Mouse (Mus musculus) neural tube, embryonic 13.5 days (tissue): ENCODE results near the gene Actr1b. TPM values are rescaled to one million over a fixed set of nuclear protein-coding genes. Genes with fewer than 3 reads are reported as not detected.

Experiments used
- ATAC-seq: fragments of 200-750 bp; cut with Nextera tagmentation; 2 replicates; pipeline ENCODE4 v1.8.0; 2017; ENCODE audit warnings: low read depth, mild to moderate bottlenecking, moderate TSS enrichment, moderate library complexity
- H3K27ac ChIP-seq: fragments of 300-500 bp; sonication (generic); replicated peaks from 2 replicates; pipeline ENCODE4 v1.5.1; 2015; ENCODE audit warnings: moderate library complexity, mild to moderate bottlenecking, inconsistent platforms
- H3K27me3 ChIP-seq: fragments of 300-500 bp; sonication (generic); 2 replicates; pipeline ENCODE4 v1.6.1; 2015; ENCODE audit warnings: mild to moderate bottlenecking, inconsistent platforms
- H3K36me3 ChIP-seq: fragments of 300-500 bp; sonication (generic); 2 replicates; pipeline ENCODE4 v1.6.1; 2015; ENCODE audit warnings: mild to moderate bottlenecking, inconsistent platforms
- H3K4me1 ChIP-seq: fragments of 300-500 bp; sonication (generic); replicated peaks from 2 replicates; pipeline ENCODE4 v1.6.1; 2015; ENCODE audit warnings: inconsistent platforms
- H3K4me2 ChIP-seq: fragments of 300-500 bp; sonication (generic); 2 replicates; pipeline ENCODE4 v1.6.1; 2015; ENCODE audit warnings: inconsistent platforms, mild to moderate bottlenecking, moderate library complexity
- H3K4me3 ChIP-seq: fragments of 300-500 bp; sonication (generic); 2 replicates; pipeline ENCODE4 v1.5.1; 2015; ENCODE audit warnings: mild to moderate bottlenecking, inconsistent platforms
- H3K9ac ChIP-seq: fragments of 300-500 bp; sonication (generic); 2 replicates; pipeline ENCODE4 v1.6.1; 2015; ENCODE audit warnings: moderate library complexity, mild to moderate bottlenecking, inconsistent platforms
- H3K9me3 ChIP-seq: fragments of 300-500 bp; sonication (generic); 2 replicates; pipeline ENCODE4 v1.6.1; 2016; ENCODE audit warnings: inconsistent platforms
- WGBS: fragments of 180-500 bp; shearing (Covaris S2); methylation state at CpG from one replicate; pipeline ENCODE4 v1.1.7; 2015; 5-methylcytosine and 5-hydroxymethylcytosine counted together
- microRNA-seq: library from miRNA; unstranded; fragments of <30 nt; microRNA quantifications from one replicate; pipeline ENCODE4, GENCODE M21; 2016
- polyA plus RNA-seq: library from polyadenylated mRNA; unstranded; fragments of >200 nt; fragmentation: Nextera tagmentation; extraction: Ambion mirVana; gene quantifications from 2 replicates; pipeline ENCODE4 v1.2.1, GENCODE M21; 2015

Actr1b gene
- polyA plus RNA-seq, 1 experiment from 2014 or later, result 126 TPM

GRCm38 (mm10) chr1:36665934-36666333 is 48.3 kb downstream of the Actr1b start:
- no peaks in the 10 kb centered on the region for H3K9me3 ChIP-seq
- ATAC-seq, result no peak

DNA sequence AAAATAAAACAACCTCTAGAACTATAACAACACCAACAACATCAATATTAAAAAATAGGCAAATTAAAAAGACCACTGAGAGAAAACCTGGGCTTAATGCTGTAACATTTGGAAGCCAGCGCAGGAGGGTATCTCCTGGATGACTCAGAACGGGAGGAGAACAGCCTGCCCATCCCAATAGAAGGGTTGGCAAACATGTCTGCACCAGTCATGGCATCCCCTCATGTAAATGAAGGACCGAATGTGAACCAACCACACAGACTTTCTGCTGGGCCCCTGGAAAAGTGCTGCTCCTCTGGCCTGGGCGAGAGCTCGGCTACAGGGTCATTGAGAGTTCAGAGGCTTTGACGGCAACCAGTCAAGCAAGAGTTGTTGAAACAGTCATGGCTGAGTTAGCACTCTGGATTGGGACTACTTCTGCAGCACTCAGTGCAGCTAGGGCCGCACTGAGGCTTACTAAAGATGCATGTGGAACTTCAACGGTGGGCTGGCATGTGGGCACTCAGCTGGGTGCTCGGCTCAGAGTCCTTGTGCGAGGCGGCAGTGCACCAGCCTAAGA is 49.0 kb downstream of the Actr1b start:
- Histone ChIP-seq H3K4me2 (no peak overlapping the region), H3K9ac (no peak overlapping the region), H3K4me1 (no peaks in the 10 kb centered on the region; the same call in 1 of the 2 replicates), H3K36me3 (no peaks in the 10 kb centered on the region), H3K27ac (no peak overlapping the region), H3K27me3 (no peaks in the 10 kb centered on the region), H3K4me3 (no peak overlapping the region), H3K9me3 (no peaks in the 10 kb centered on the region)
- no peak for ATAC-seq
- 57% methylated on average over 11 of the region's 11 CpGs for WGBS

More at GRCm38 (mm10) chr1:36665934-36666333, 48.3 kb downstream of the Actr1b start:
- Histone ChIP-seq H3K4me1 (no peaks in the 10 kb centered on the region; the same call in 1 of the 2 replicates), H3K27ac (no peak overlapping the region; the same call in 1 of the 2 replicates), H3K36me3 (no peaks in the 10 kb centered on the region), H3K27me3 (no peaks in the 10 kb centered on the region), H3K9ac (no peak overlapping the region), H3K4me3 (no peak overlapping the region), H3K4me2 (no peak overlapping the region)
- WGBS, result 45% methylated on average over 4 of the region's 4 CpGs

- no peak for ATAC-seq
- Histone ChIP-seq H3K9me3 (no peaks in the 10 kb centered on the region), H3K36me3 (no peaks in the 10 kb centered on the region), H3K27ac (no peak overlapping the region), H3K4me1 (no peaks in the 10 kb centered on the region; the same call in 1 of the 2 replicates), H3K9ac (no peak overlapping the region), H3K4me2 (no peak overlapping the region), H3K4me3 (no peak overlapping the region), H3K27me3 (no peaks in the 10 kb centered on the region)
- WGBS, result 68% methylated on average over 4 of the region's 4 CpGs
These were observed 49.8 kb downstream of the Actr1b start for GRCm38 (mm10) chr1:36664457-36664856.

DNA sequence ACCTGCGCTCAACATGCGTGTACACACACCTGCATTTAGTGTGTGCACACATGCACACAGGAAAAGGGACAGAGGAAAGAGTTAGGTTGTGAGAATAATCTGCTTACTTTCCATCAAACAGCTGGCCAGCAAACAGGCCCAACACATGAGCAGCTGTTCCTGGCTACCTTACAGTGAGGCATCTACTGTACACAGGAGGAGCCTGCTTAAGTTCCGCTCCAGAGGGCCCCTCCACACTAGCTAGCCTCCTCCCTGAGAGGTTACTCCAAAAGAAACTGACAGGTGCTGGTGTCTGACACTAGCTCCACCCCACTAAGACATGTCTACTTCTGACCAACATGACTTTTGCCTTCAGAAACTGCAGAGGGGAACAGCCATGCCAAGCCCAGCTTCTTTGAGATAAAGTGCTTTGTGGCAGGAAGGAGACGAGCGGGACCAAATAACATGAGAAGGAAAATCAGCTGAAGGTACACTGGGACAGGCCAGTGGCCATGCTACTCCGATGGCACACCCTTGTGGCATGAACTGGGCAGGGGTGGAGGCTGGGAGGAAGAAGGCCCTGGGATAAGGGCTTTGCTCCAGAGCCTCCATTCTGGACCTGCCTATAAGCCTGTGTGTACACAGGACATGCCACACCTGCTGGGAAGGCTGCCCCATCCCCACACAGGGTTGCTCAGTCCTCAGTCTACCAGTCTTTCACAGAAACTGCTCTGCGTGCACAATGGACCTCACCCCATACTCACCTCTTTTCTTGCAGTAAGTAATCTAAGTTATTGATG is 55.4 kb downstream of the Actr1b start:
- Histone ChIP-seq H3K9me3 (no peaks in the 10 kb centered on the region), H3K27me3 (no peaks in the 10 kb centered on the region), H3K4me1 (no peaks in the 10 kb centered on the region), H3K36me3 (no peaks in the 10 kb centered on the region), H3K27ac (no peak overlapping the region), H3K9ac (no peak overlapping the region), H3K4me2 (no peak overlapping the region), H3K4me3 (no peak overlapping the region)
- WGBS, result 82% methylated on average over 7 of the region's 7 CpGs
- ATAC-seq, result no peak

DNA sequence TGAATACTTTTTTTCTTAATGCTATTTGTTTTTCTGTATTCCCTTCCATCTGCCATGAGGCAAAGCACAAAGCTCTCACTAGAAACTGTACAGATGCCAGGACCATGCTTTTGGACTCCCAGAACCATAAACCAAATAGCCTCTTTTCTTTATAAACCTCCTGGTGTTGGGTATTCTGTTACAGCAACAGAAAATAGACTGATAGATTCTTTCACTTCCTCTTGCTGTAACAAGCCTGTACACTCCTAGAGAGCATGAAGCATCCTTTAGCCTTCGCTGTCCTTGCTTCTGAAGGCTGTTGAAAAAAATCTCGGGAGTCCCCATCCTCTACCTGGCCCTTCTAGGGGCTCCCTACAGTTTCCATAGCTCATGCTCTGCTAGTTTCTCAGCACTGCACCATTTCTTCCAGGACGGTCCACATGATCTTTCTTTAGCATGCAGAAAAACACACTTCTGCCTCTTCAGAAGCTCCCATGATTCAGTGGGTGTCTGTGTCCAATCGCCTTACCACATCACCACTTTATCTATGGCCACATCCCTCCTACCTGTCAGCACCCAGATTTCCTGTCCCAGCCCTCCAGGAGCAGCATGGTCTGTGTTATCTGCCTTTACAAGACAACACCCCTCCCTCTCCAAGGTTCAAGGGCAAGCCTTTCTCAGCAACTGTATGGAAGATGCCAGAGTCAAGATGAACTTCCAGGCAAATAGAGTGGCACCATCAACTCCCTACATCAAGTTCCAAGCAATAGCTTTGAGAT is 56.4 kb downstream of the Actr1b start:
- Histone ChIP-seq H3K9ac (no peak overlapping the region), H3K9me3 (no peaks in the 10 kb centered on the region), H3K27me3 (no peaks in the 10 kb centered on the region), H3K27ac (no peak overlapping the region), H3K36me3 (no peaks in the 10 kb centered on the region), H3K4me1 (no peaks in the 10 kb centered on the region), H3K4me2 (no peak overlapping the region), H3K4me3 (no peak overlapping the region)
- WGBS, result 83% methylated on average over 4 of the region's 4 CpGs
- no peak for ATAC-seq

- no peak for ATAC-seq
- WGBS, result 92% methylated on average over 3 of the region's 3 CpGs
- H3K27me3 ChIP-seq, result no peaks in the 10 kb centered on the region
- H3K9me3 ChIP-seq, result no peaks in the 10 kb centered on the region
- H3K27ac ChIP-seq, result no peak overlapping the region
- no peak overlapping the region for H3K9ac ChIP-seq
- H3K36me3 ChIP-seq, result no peaks in the 10 kb centered on the region
- H3K4me3 ChIP-seq, result no peak overlapping the region
- H3K4me2 ChIP-seq, result no peak overlapping the region
- no peaks in the 10 kb centered on the region for H3K4me1 ChIP-seq
These were observed 58.0 kb downstream of the Actr1b start for GRCm38 (mm10) chr1:36656233-36656632.

GRCm38 (mm10) chr1:36655039-36655438 is 59.2 kb downstream of the Actr1b start:
- WGBS, result 80% methylated on average over 5 of the region's 5 CpGs
- Histone ChIP-seq H3K9ac (no peak overlapping the region), H3K36me3 (no peaks in the 10 kb centered on the region), H3K27ac (no peak overlapping the region), H3K9me3 (no peaks in the 10 kb centered on the region), H3K4me1 (no peaks in the 10 kb centered on the region), H3K27me3 (no peaks in the 10 kb centered on the region), H3K4me3 (no peak overlapping the region), H3K4me2 (no peak overlapping the region)
- no peak for ATAC-seq

Small RNA genes within 50 kb of the gene (microRNA-seq; reads per million reads assigned to microRNA genes)
- not detected for gene Gm24133

Other genes starting within 250 kb of the Actr1b start
- gene Cnnm4, start 242.8 kb downstream of the Actr1b start, polyA plus RNA-seq, result 9.3 and 10.3 TPM in 2 replicates
- 3.4 and 4.2 TPM in 2 replicates for gene Cnnm3, start 202.6 kb downstream of the Actr1b start, polyA plus RNA-seq
- 19.0 and 19.2 TPM in 2 replicates for gene Ankrd23, start 177.5 kb downstream of the Actr1b start, polyA plus RNA-seq
- gene Gm42417, start 175.0 kb downstream of the Actr1b start, polyA plus RNA-seq, result 0.32 and 1.9 TPM in 2 replicates
- gene Ankrd39, start 167.0 kb downstream of the Actr1b start, polyA plus RNA-seq, result 23.8 and 26.2 TPM in 2 replicates
- gene Sema4c, start 156.1 kb downstream of the Actr1b start, polyA plus RNA-seq, result 23.4 and 25.2 TPM in 2 replicates
- 0.24 TPM in 1 of 2 replicates, not detected in the other for gene Fam178b, start 31.2 kb downstream of the Actr1b start, polyA plus RNA-seq
- gene Cox5b, start 23.0 kb downstream of the Actr1b start, polyA plus RNA-seq, result 697 and 709 TPM in 2 replicates
- 0.36 and 0.66 TPM in 2 replicates for gene 4933424G06Rik, start 4.3 kb downstream of the Actr1b start, polyA plus RNA-seq
- 0.63 and 0.87 TPM in 2 replicates for gene Zap70, start 47.4 kb upstream of the Actr1b start, polyA plus RNA-seq
- gene Tmem131, start 229.2 kb upstream of the Actr1b start, polyA plus RNA-seq, result 11.6 and 14.1 TPM in 2 replicates